Mouse (Mus musculus) intestine, embryonic 14.5 days (tissue): ENCODE results near the gene Phf5a. TPM values are rescaled to one million over a fixed set of nuclear protein-coding genes. Genes with fewer than 3 reads are reported as not detected.

ENCODE experiments used
- polyA plus RNA-seq: library from polyadenylated mRNA; unstranded; fragments of >200 nt; fragmentation: Nextera tagmentation; extraction: Ambion mirVana; gene quantifications from 2 replicates; pipeline ENCODE4 v1.2.1, GENCODE M21; 2014

The Phf5a gene
- polyA plus RNA-seq, 1 experiment from 2014 or later = 179 TPM

Other genes with a start within 250 kb of the Phf5a start
- 23.4 and 24.5 TPM in 2 replicates for gene L3mbtl2, start 208.0 kb downstream of the Phf5a start, polyA plus RNA-seq
- gene Chadl, start 174.6 kb downstream of the Phf5a start, polyA plus RNA-seq = 4.7 and 5.1 TPM in 2 replicates
- gene Zc3h7b, start 126.9 kb downstream of the Phf5a start, polyA plus RNA-seq = 30.9 and 31.2 TPM in 2 replicates
- 106 and 113 TPM in 2 replicates for gene Rangap1, start 126.4 kb downstream of the Phf5a start, polyA plus RNA-seq
- 17.7 and 21.0 TPM in 2 replicates for gene Tef, start 69.5 kb downstream of the Phf5a start, polyA plus RNA-seq
- 23.0 TPM in 2 replicates for gene Tob2, start 13.1 kb downstream of the Phf5a start, polyA plus RNA-seq
- gene Aco2, start 398 bp upstream of the Phf5a start, polyA plus RNA-seq = 171 and 178 TPM in 2 replicates
- 75.4 and 79.5 TPM in 2 replicates for gene Polr3h, start 54.3 kb upstream of the Phf5a start, polyA plus RNA-seq
- gene Csdc2, start 64.8 kb upstream of the Phf5a start, polyA plus RNA-seq = 16.0 and 19.4 TPM in 2 replicates
- 25.8 and 26.6 TPM in 2 replicates for gene Pmm1, start 89.0 kb upstream of the Phf5a start, polyA plus RNA-seq
- not detected in 2 replicates for gene 1700029P11Rik, start 108.6 kb upstream of the Phf5a start, polyA plus RNA-seq
- 87.0 and 96.7 TPM in 2 replicates for gene Xrcc6, start 115.9 kb upstream of the Phf5a start, polyA plus RNA-seq
- gene Desi1, start 162.0 kb upstream of the Phf5a start, polyA plus RNA-seq = 24.0 and 26.7 TPM in 2 replicates
- 301 and 329 TPM in 2 replicates for gene Snu13, start 175.7 kb upstream of the Phf5a start, polyA plus RNA-seq
- gene 4930407I10Rik, start 187.2 kb upstream of the Phf5a start, polyA plus RNA-seq = not detected in 2 replicates
- not detected in 2 replicates for gene Mei1, start 198.1 kb upstream of the Phf5a start, polyA plus RNA-seq